Mouse (Mus musculus): ENCODE data around the gene Pcgf2. TPM values are rescaled to one million over a fixed set of nuclear protein-coding genes. Genes with fewer than 3 reads are reported as not detected.
A peak's percentile ranks its signal among the peaks of the same experiment; 100 is the strongest.
"Not testable (repeated sequence)": the region's sequence is repeated elsewhere in the genome, so short reads cannot be mapped to it uniquely, and the experiment has no call there.

Pcgf2 gene
- total RNA-seq, 1 experiment from 2014 or later = 1.5 TPM

- not testable (repeated sequence) for ATAC-seq (replicated peaks in 1 of 2; ENCODE audit: insufficient read depth in 1 of 2, low FRiP score in 2 of 2, low TSS enrichment in 1 of 2, low read depth in 1 of 2, poor library complexity in 2 of 2, severe bottlenecking in 2 of 2)
Measured at GRCm38 (mm10) chr11:97648541-97648940, 51.8 kb downstream of the Pcgf2 start.

GRCm38 (mm10) chr11:97644834-97645233 lies 55.5 kb downstream of the Pcgf2 start:
- ATAC-seq (replicated peaks in 1 of 2; ENCODE audit: insufficient read depth in 1 of 2, low FRiP score in 2 of 2, low TSS enrichment in 1 of 2, low read depth in 1 of 2, poor library complexity in 2 of 2, severe bottlenecking in 2 of 2) = 0 out of 4 replicates have a peak, but pooled peaks of 1 of the 2 experiments have one; percentile 53

- ATAC-seq (replicated peaks in 1 of 2; ENCODE audit: insufficient read depth in 1 of 2, low FRiP score in 2 of 2, low TSS enrichment in 1 of 2, low read depth in 1 of 2, poor library complexity in 2 of 2, severe bottlenecking in 2 of 2) = no peak
Measured at GRCm38 (mm10) chr11:97643380-97644055, 56.8 kb downstream of the Pcgf2 start.

- ATAC-seq (replicated peaks in 1 of 2; ENCODE audit: insufficient read depth in 1 of 2, low FRiP score in 2 of 2, low TSS enrichment in 1 of 2, low read depth in 1 of 2, poor library complexity in 2 of 2, severe bottlenecking in 2 of 2) = no peak
Measured at GRCm38 (mm10) chr11:97642746-97643145, 57.6 kb downstream of the Pcgf2 start.

- ATAC-seq (replicated peaks in 1 of 2; ENCODE audit: insufficient read depth in 1 of 2, low FRiP score in 2 of 2, low TSS enrichment in 1 of 2, low read depth in 1 of 2, poor library complexity in 2 of 2, severe bottlenecking in 2 of 2) = peak; percentile 81 to 91
Measured at GRCm38 (mm10) chr11:97641668-97642067, 58.6 kb downstream of the Pcgf2 start.

Other genes with a start within 250 kb of the Pcgf2 start
- gene 4933428G20Rik, start 200.2 kb downstream of the Pcgf2 start, total RNA-seq (2017) = not detected in 2 replicates
- not detected in 2 replicates for gene Srcin1, start 124.3 kb downstream of the Pcgf2 start, total RNA-seq (2017)
- gene Epop, start 70.8 kb downstream of the Pcgf2 start, total RNA-seq (2017) = 2.1 and 2.2 TPM in 2 replicates
- gene Mllt6, start 37.1 kb downstream of the Pcgf2 start, total RNA-seq (2017) = 16.5 and 19.5 TPM in 2 replicates
- gene Cisd3, start 14.7 kb downstream of the Pcgf2 start, total RNA-seq (2017) = 4.8 and 9.2 TPM in 2 replicates
- gene Psmb3, start 2.9 kb upstream of the Pcgf2 start, total RNA-seq (2017) = 93.0 and 116 TPM in 2 replicates
- 42.3 and 81.6 TPM in 2 replicates for gene Pip4k2b, start 44.2 kb upstream of the Pcgf2 start, total RNA-seq (2017)
- gene Cwc25, start 66.1 kb upstream of the Pcgf2 start, total RNA-seq (2017) = 18.8 and 23.3 TPM in 2 replicates
- gene 1700001P01Rik, start 75.4 kb upstream of the Pcgf2 start, total RNA-seq (2017) = 0.69 TPM in 1 of 2 replicates, not detected in the other
- gene Rpl23, start 81.9 kb upstream of the Pcgf2 start, total RNA-seq (2017) = 1,424 and 2,771 TPM in 2 replicates
- gene Lasp1, start 98.5 kb upstream of the Pcgf2 start, total RNA-seq (2017) = 220 and 229 TPM in 2 replicates
- gene B230217C12Rik, start 140.3 kb upstream of the Pcgf2 start, total RNA-seq (2017) = 0.81 and 1.5 TPM in 2 replicates
- 0.25 and 2.2 TPM in 2 replicates for gene Fbxo47, start 183.7 kb upstream of the Pcgf2 start, total RNA-seq (2017)

All from hematopoietic stem cell, adult 5-6 weeks (primary cell).